Mouse (Mus musculus): ENCODE measurements around the gene Cend1.

GRCm38 (mm10) chr7:141468164-141468521 is 38.9 kb upstream of the Cend1 start:
- TF ChIP-seq CTCF (IDR thresholded peaks at IDR 0.05; ENCODE audit: low read depth, low read length), result no peak
- TF ChIP-seq POLR2A (IDR thresholded peaks at IDR 0.05; ENCODE audit: extremely low read depth, insufficient read depth, low read length), result no peak

All from liver, adult 2 months (tissue).